Mouse (Mus musculus) olfactory bulb, adult 2 months (tissue): ENCODE data around the gene Lsamp.

Source experiments
- CTCF ChIP-seq: fragments of 200-500 bp; IDR thresholded peaks from 2 replicates; pipeline ENCODE4 v1.5.1; 2012; ENCODE audit warnings: low read depth, mild to moderate bottlenecking, low read length, moderate library complexity; ENCODE audit not compliant: insufficient read depth
- POLR2A ChIP-seq: fragments of 200-500 bp; IDR thresholded peaks from 2 replicates; pipeline ENCODE4 v1.6.1; 2012; ENCODE audit warnings: mild to moderate bottlenecking, low read depth, low read length, moderate library complexity; ENCODE audit not compliant: insufficient read depth

- TF ChIP-seq CTCF (no peak), POLR2A (no peak)
Observed at GRCm38 (mm10) chr16:41787146-41787545, 1803.0 kb downstream of the Lsamp start.
